Mouse (Mus musculus) B cell, adult 67 days (primary cell): ENCODE data around the gene Ttc27. TPM values are rescaled to one million over a fixed set of nuclear protein-coding genes. Genes with fewer than 3 reads are reported as not detected.

ENCODE experiments used
- total RNA-seq, 2 experiments: library from RNA; stranded (reverse); gene quantifications; 4 replicates each; pipeline ENCODE4 v1.2.4; 2023

Ttc27 gene
- total RNA-seq, result 10 to 100 TPM; 35.4 to 42.8 TPM

GRCm38 (mm10) chr17:74717618-74718151 lies at the start of gene Ttc27:
Ttc27 (plus strand) TSS chr17:74717732.

Other genes starting within 250 kb of the Ttc27 start
- 10 to 100 TPM; 62.6 to 73.1 TPM for gene Yipf4, start 228.2 kb upstream of the Ttc27 start, total RNA-seq
- 100 to 1,000 TPM; 229 to 236 TPM for gene Birc6, start 189.4 kb upstream of the Ttc27 start, total RNA-seq